Mouse (Mus musculus): ENCODE results near the gene Olfml2a. TPM values are rescaled to one million over a fixed set of nuclear protein-coding genes. Genes with fewer than 3 reads are reported as not detected.

Olfml2a gene
- 2.7 and 2.9 TPM in 2 replicates for polyA plus RNA-seq (2014; fragmentation: Nextera tagmentation; extraction: Ambion mirVana)

GRCm38 (mm10) chr2:38931851-38932667 lies at the start of gene Olfml2a:
Gene Olfml2a, plus strand, starts transcription at chr2:38931978.
- no peaks in the 10 kb centered on the region for H3K36me3 ChIP-seq (ENCODE audit: insufficient read depth)
- H3K4me2 ChIP-seq: peak within 1 kb of the TSS; percentile 76
- DNase-seq: peak; percentile 70
- peak within 1 kb of the TSS; percentile 46 for H3K9ac ChIP-seq
- peak; percentile 63 for TF ChIP-seq CTCF (IDR thresholded peaks at IDR 0.05; ENCODE audit: low read depth)
- peak; percentile 67 for ATAC-seq (ENCODE audit: insufficient read depth)
- peak within 1 kb of the TSS; percentile 36 for H3K4me3 ChIP-seq (ENCODE audit: low read depth, low read length)
- no peaks in the 10 kb centered on the region for H3K27me3 ChIP-seq (ENCODE audit: insufficient read depth, low read length)
- no peaks in the 10 kb centered on the region for H3K9me3 ChIP-seq (ENCODE audit: low read depth, low read length)
- no peaks in the 10 kb centered on the region; the same call in 1 of the 2 replicates for H3K4me1 ChIP-seq (ENCODE audit: insufficient read depth)
- peak within 1 kb of the TSS; percentile 7; the same call in 1 of the 2 replicates for H3K27ac ChIP-seq (ENCODE audit: low read depth)
- WGBS: 8% methylated on average over 31 of the region's 32 CpGs

- ATAC-seq (ENCODE audit: insufficient read depth) (no peak), DNase-seq (no peak)
- no peak for TF ChIP-seq CTCF (IDR thresholded peaks at IDR 0.05; ENCODE audit: low read depth)
- Histone ChIP-seq H3K27ac (ENCODE audit: low read depth) (no peak overlapping the region), H3K9ac (no peak overlapping the region), H3K9me3 (ENCODE audit: low read depth, low read length) (no peaks in the 10 kb centered on the region), H3K4me1 (ENCODE audit: insufficient read depth) (no peaks in the 10 kb centered on the region), H3K36me3 (ENCODE audit: insufficient read depth) (no peaks in the 10 kb centered on the region), H3K4me2 (no peak overlapping the region), H3K4me3 (ENCODE audit: low read depth, low read length) (no peak overlapping the region), H3K27me3 (ENCODE audit: insufficient read depth, low read length) (no peaks in the 10 kb centered on the region)
Measured at GRCm38 (mm10) chr2:38902866-38903265, 28.9 kb upstream of the Olfml2a start.

- ATAC-seq (ENCODE audit: insufficient read depth): no peak
- no peak for TF ChIP-seq CTCF (IDR thresholded peaks at IDR 0.05; ENCODE audit: low read depth)
- no peaks in the 10 kb centered on the region for H3K4me1 ChIP-seq (ENCODE audit: insufficient read depth)
- H3K36me3 ChIP-seq (ENCODE audit: insufficient read depth): no peaks in the 10 kb centered on the region
- H3K4me3 ChIP-seq (ENCODE audit: low read depth, low read length): no peak overlapping the region
- no peak for DNase-seq
- no peaks in the 10 kb centered on the region for H3K9me3 ChIP-seq (ENCODE audit: low read depth, low read length)
- WGBS: 79% methylated on average over 1 of the region's 1 CpGs
- H3K27me3 ChIP-seq (ENCODE audit: insufficient read depth, low read length): no peaks in the 10 kb centered on the region
- H3K27ac ChIP-seq (ENCODE audit: low read depth): no peak overlapping the region
- no peak overlapping the region for H3K4me2 ChIP-seq
- no peak overlapping the region for H3K9ac ChIP-seq
Measured at GRCm38 (mm10) chr2:38904290-38904689, 27.5 kb upstream of the Olfml2a start.

- Histone ChIP-seq H3K4me3 (ENCODE audit: low read depth, low read length) (no peak overlapping the region), H3K27ac (ENCODE audit: low read depth) (no peak overlapping the region), H3K9ac (no peak overlapping the region), H3K36me3 (ENCODE audit: insufficient read depth) (no peaks in the 10 kb centered on the region), H3K4me1 (ENCODE audit: insufficient read depth) (no peaks in the 10 kb centered on the region), H3K9me3 (ENCODE audit: low read depth, low read length) (no peaks in the 10 kb centered on the region), H3K27me3 (ENCODE audit: insufficient read depth, low read length) (no peaks in the 10 kb centered on the region), H3K4me2 (no peak overlapping the region)
- TF ChIP-seq CTCF (IDR thresholded peaks at IDR 0.05; ENCODE audit: low read depth): no peak
- DNase-seq: no peak
- WGBS: 66% methylated on average over 5 of the region's 5 CpGs
- ATAC-seq (ENCODE audit: insufficient read depth): no peak
Measured at GRCm38 (mm10) chr2:38906097-38906496, 25.7 kb upstream of the Olfml2a start.

GRCm38 (mm10) chr2:38908604-38909003 lies 23.2 kb upstream of the Olfml2a start:
- Histone ChIP-seq H3K4me2 (no peak overlapping the region), H3K27ac (ENCODE audit: low read depth) (no peak overlapping the region), H3K27me3 (ENCODE audit: insufficient read depth, low read length) (no peaks in the 10 kb centered on the region), H3K4me1 (ENCODE audit: insufficient read depth) (no peaks in the 10 kb centered on the region), H3K4me3 (ENCODE audit: low read depth, low read length) (no peak overlapping the region), H3K9me3 (ENCODE audit: low read depth, low read length) (no peaks in the 10 kb centered on the region), H3K36me3 (ENCODE audit: insufficient read depth) (no peaks in the 10 kb centered on the region), H3K9ac (no peak overlapping the region)
- ATAC-seq (ENCODE audit: insufficient read depth) (no peak), DNase-seq (no peak)
- TF ChIP-seq CTCF (IDR thresholded peaks at IDR 0.05; ENCODE audit: low read depth): no peak
- 54% methylated on average over 1 of the region's 1 CpGs for WGBS

- H3K4me3 ChIP-seq (ENCODE audit: low read depth, low read length): no peak overlapping the region
- no peaks in the 10 kb centered on the region for H3K9me3 ChIP-seq (ENCODE audit: low read depth, low read length)
- H3K36me3 ChIP-seq (ENCODE audit: insufficient read depth): no peaks in the 10 kb centered on the region
- H3K4me2 ChIP-seq: no peak overlapping the region
- DNase-seq (no peak), ATAC-seq (ENCODE audit: insufficient read depth) (no peak)
- H3K27me3 ChIP-seq (ENCODE audit: insufficient read depth, low read length): no peaks in the 10 kb centered on the region
- H3K9ac ChIP-seq: no peak overlapping the region
- 54% methylated on average over 1 of the region's 1 CpGs for WGBS
- H3K27ac ChIP-seq (ENCODE audit: low read depth): no peak overlapping the region
- no peak for TF ChIP-seq CTCF (IDR thresholded peaks at IDR 0.05; ENCODE audit: low read depth)
- no peaks in the 10 kb centered on the region for H3K4me1 ChIP-seq (ENCODE audit: insufficient read depth)
Measured at GRCm38 (mm10) chr2:38914517-38914916, 17.3 kb upstream of the Olfml2a start.

GRCm38 (mm10) chr2:38914965-38915364 lies 16.8 kb upstream of the Olfml2a start:
- DNase-seq: no peak
- WGBS: 27% methylated on average over 4 of the region's 4 CpGs

More at GRCm38 (mm10) chr2:38914965-38915364, 16.8 kb upstream of the Olfml2a start:
- H3K27me3 ChIP-seq (ENCODE audit: insufficient read depth, low read length): no peaks in the 10 kb centered on the region
- H3K9me3 ChIP-seq (ENCODE audit: low read depth, low read length): no peaks in the 10 kb centered on the region
- no peak overlapping the region for H3K27ac ChIP-seq (ENCODE audit: low read depth)
- no peak overlapping the region for H3K4me3 ChIP-seq (ENCODE audit: low read depth, low read length)
- no peaks in the 10 kb centered on the region for H3K4me1 ChIP-seq (ENCODE audit: insufficient read depth)
- no peak overlapping the region for H3K9ac ChIP-seq
- TF ChIP-seq CTCF (IDR thresholded peaks at IDR 0.05; ENCODE audit: low read depth): no peak
- H3K4me2 ChIP-seq: no peak overlapping the region
- ATAC-seq (ENCODE audit: insufficient read depth): no peak
- H3K36me3 ChIP-seq (ENCODE audit: insufficient read depth): no peaks in the 10 kb centered on the region
